Mouse (Mus musculus) ES-Bruce4 (cell line): ENCODE measurements around the gene Gm47995.
"Not testable (repeated sequence)": the region's sequence is repeated elsewhere in the genome, so short reads cannot be mapped to it uniquely, and the experiment has no call there.

Experiments
- CTCF ChIP-seq: IDR thresholded peaks from one replicate; pipeline ENCODE4 v1.8.1; 2011; ENCODE audit warnings: low read depth, low read length
- POLR2A ChIP-seq: IDR thresholded peaks from one replicate; pipeline ENCODE4 v1.8.1; 2011; ENCODE audit warnings: low read length; ENCODE audit not compliant: insufficient read depth

DNA sequence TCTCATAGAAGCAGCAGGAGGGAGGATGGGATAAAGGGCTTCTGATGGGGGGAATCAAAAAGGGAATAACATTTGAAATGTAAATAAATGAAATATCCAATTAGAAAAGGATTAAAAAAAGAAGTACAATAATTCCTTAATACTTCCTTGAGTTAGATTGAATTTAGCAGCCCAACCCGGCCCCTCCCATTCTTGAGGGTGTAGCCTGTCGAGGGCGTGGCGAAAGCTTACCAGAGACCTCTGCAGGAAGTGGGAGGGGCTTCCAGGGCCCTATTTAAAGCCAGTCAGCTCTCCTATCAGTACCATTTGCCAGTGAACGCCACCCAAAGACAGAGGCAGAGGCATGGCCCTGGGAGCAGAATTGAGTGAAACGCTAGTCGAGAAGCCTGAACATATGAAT lies 6.2 kb upstream of the Gm47995 start, which contains the start of gene Gm8947:
- not testable (repeated sequence) for TF ChIP-seq CTCF, POLR2A
